Mouse (Mus musculus) gastrocnemius, postnatal 4 days (tissue): Measurements from ENCODE around the gene Zfp26. TPM values are rescaled to one million over a fixed set of nuclear protein-coding genes. Genes with fewer than 3 reads are reported as not detected.

Experiments used
- DNase-seq, 2 experiments: peaks; one replicate each; pipeline ENCODE4 v3.0.0; 2021 to 2022; ENCODE audit warnings: low spot score in 2 of 2, mixed read lengths in 2 of 2
- long read RNA-seq, 2 experiments: library from polyadenylated mRNA; stranded (forward); transcript quantifications; one replicate each; pipeline ENCODE4 v2.0.0; 2021
- total RNA-seq, 2 experiments: library from RNA; stranded (reverse); gene quantifications; 2 replicates each; pipeline ENCODE4 v1.2.3; 2021

Zfp26 gene
- total RNA-seq = 10 to 100 TPM; 19.5 to 23.2 TPM
- long read RNA-seq, experiment 1, partial matches to known transcripts = 1 of 8 reads
- long read RNA-seq, experiment 1, other reads (novel, unspliced or antisense) = 7 of 8 reads
- long read RNA-seq, experiment 2, partial matches to known transcripts = 2 of 8 reads
- long read RNA-seq, experiment 2, other reads (novel, unspliced or antisense) = 6 of 8 reads

DNA sequence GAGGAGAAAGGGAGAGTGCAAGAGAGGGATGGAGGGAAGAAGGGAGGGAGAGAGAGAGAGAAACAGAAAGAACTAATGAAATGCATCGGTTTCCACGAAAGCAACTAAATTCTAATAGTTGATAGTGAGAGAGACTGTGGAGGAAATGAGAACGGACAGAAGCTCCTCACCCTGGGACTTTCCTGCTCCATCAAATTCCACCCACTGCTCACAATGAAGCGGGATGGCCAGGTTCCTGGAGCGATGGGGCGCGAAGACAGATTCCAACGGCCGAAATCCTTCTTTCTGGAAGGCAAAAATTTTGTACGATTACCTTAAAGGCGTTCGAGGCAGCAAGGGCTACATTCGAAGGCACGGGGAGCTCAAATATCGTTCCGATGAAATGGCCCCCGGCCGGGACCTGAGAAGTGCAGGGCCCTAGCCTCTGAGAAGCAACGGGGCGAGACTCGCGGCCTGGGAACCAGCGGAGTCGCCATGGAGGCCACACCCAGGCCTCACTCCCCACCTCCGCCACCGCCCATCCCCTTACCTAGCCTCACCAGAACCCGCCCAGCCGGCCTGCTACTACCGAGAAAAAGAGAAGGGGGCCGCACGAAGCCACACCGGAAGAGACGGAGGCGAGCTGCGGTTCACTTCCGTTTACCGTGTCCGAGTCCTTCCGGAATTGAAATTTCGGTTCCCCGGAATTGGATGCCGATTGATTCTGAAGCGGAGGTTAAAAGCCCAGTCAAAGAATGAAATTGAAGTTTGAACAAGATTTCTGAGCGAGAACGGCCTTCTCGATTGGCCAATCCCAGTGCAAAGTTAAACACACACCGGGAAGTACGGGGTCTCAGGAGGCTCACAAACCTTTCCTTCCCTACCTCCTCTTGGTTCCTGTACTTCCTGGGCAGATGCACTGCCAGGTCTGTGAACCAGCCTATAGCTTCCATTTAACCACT is at the start of gene Zfp26:
Zfp26 (minus strand) TSS at position 786 of the 941 bp plus-strand sequence.
- peak; percentile 30 to 73 for DNase-seq

DNA sequence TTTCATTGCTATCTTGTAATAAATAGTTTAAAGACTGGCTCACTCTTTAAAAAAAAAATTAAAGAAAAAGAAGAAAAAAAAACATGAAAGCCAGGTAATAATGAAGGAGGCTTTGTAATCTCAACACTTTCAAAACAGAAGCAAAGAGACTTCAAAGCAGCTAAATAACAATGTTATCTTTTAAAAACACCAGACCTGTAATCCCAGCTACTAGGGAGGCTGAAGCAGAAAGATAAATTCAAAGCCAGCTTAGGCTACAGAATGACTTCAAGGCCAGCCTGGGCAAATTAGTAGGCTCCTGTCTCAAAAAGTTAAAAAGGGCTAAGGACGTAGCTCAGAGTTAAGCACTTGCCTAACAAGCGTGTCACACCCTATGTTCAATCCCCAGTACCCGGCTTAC is 49.7 kb upstream of the Zfp26 start:
- no peak for DNase-seq

DNA sequence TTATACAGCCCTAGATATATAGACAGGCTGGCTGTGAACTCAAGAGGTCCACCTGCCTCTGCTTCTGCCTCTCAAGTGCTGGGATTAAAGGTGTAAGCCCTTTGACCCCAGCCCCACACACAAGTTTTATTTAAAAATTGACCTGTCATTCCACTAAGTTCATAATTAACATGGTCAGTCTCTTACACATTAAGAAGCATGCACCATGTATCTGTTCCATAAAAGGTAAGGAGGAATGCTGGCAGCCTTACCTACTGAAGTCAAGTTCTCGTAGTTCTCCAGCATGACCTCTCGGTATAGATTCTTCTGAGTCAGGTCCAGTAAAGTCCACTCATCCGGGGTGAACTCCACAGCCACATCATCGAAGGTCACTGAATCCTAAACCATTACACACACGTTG is 44.8 kb upstream of the Zfp26 start:
- no peak for DNase-seq

DNA sequence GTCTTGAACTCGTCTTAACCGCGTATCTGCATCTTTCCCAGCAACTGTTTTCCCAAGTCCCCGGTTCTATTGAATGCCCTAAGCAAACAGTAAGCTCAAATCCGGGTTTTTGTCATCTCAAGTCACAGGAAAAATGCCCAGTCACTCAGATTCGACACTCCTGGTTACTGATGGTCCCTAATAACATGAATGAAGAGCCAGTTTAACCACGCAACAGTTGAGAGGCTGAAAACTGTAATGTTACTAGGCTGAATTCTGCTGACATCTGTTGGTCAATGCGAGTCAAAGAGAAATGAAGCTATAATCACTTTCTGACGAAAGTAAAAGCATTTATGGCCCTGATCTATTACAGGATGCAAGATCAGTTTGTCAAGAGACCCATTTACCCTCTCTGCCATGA is 33.3 kb upstream of the Zfp26 start:
- no peak for DNase-seq

DNA sequence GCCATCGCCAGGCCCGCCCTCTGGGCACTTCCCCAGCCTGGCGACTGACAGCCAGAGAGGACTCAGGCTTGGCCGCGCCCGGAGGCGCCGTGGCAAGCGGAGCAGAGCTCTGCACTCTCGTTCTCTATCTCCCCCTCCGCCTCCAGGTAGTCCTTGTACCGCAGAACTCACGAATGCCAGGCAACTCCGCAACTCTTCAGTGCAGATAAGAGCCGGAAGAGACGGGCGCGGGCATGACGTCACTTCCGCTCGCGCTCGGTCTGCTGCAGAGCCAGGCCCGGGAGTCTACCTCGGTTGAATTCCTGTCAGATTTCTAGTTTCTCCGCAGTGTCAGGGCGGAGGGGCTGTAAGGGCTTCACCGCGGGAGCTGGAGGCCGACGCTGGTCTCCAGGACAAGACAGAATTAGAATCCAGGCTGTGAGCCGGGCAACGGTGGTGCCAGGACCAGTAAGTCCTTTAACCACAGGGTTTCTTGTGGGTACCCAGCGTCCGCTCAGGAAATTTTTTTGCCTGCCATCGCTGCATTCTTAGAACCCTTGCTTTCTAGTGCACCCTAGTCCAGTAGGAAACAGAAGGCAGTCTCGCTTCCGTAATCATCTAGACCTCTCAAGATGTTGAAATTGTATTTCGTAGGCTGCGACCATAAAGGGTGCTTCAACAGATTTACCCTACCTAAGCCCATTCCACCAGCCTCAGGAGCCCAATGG is 32.7 kb upstream of the Zfp26 start, which contains the start of gene Zfp426:
Zfp426 (minus strand) TSS at position 220 of the 707 bp plus-strand sequence.
- DNase-seq = peak; percentile 62 to 84

DNA sequence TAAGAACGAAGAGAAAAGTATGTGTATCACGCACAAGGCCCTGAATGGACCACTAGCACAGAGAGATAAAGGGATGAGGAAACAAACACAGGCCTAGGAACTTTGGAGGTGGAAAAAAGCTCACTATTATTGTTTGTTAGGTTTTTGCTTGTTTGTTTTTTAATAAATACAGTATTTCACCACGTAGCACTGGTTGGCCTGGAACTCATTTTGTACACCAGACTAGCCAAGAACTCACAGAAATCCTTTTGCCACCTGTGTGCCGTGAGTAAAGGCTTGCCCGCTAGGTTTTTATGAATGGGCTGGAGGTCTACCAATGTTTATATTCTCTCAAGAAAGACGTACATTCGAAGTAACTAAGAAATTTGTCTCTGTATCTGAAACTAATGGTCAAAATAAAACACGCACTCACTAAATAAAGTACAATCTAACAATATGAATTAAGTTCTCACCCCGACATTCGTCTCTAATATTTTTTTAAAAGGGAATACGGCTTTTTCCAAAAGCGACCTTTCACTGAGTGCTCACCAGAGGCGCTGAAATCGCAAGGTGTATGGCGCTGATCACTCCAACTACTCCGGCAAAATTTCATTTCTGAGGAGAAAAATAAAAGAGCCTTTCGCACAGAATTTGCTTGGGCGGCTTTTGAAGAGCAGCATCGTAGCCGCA is 32.0 kb upstream of the Zfp26 start:
- DNase-seq = no peak

DNA sequence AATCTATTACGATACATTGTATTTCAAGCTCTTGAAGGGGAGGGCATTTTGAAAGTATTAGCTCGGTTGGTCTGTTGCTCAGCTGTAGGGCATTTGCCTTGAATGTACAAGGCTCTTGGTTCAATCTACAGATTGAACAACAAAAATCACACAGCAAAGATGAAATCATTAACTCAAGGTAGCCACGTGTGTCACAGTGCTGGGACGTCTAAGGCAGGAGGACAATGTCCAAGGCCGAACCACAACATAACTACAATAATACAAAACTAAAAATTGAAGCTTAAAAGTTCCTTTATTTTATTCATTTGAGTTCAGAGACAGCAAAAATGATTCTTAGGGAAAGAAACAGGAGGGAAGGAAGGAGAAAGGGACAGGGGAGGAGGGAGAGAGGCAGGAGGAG is 29.6 kb upstream of the Zfp26 start:
- DNase-seq = no peak

DNA sequence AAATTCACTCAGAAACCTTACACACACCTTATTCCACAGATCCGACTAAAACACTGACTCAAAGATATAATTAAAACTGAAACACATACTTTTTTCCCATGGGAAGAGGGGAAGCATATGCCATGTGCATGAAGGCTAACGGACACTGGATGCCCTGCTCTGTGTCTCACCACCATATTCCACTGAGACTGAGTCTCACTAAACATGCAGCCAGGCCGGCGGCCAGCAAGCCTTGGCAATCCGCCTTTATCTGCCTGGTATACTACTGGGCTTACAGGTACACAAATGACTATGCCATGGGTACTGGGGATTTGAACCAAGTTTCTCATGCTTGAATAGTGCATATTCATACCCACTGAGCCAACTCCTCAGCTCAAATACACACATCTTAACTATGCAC is 19.4 kb upstream of the Zfp26 start:
- no peak for DNase-seq

DNA sequence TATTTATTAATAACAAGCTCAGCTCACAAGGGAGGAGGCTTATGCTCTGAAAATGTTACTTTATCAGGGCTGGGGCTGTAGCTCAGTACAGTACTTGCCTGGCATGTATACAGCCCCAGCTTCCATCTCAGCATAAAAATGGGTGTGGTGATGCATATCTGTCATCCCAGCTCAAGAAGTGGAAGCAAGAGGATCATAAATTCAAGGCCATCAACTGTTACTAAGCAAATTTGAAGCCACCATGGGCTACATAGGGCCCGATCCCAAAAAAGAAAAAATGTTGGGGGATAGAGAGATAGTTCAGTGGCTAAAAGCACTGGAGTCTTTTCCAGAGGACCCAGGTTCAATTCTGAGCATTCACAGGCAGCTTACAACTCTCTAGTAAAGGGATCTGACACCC is 16.7 kb upstream of the Zfp26 start:
- no peak for DNase-seq

DNA sequence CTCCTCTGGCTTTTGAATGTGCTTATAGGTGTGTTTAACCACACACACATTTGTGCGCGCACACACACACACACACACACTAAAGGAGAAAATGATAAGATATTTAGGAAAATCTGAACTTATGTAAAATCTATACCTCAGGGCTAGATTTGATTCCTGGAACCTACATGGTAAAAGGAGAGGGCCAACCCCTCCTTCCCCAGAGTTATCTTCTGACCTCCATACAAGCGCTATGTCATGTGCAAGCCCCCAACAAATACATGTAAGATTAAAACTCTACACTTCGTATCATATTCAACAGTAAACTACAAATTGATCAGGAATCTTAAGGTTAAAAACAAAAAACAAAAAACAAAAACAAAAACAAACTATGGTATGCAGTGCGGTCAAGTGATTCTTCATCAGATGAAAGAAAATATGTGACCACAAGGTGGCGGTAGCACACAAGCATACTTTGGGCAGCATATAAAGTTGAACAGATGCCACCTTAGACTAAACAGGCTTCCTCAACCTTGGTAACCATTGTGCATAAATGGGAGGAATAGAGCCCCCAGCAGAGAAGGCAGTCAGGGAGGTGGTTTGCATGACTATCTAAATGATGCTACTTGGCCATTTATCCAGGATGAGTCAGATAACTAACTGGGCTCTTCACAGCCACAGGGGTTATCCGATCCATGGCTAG is 6.9 kb upstream of the Zfp26 start:
- DNase-seq = peak in 1 of 2 experiments; percentile 60

DNA sequence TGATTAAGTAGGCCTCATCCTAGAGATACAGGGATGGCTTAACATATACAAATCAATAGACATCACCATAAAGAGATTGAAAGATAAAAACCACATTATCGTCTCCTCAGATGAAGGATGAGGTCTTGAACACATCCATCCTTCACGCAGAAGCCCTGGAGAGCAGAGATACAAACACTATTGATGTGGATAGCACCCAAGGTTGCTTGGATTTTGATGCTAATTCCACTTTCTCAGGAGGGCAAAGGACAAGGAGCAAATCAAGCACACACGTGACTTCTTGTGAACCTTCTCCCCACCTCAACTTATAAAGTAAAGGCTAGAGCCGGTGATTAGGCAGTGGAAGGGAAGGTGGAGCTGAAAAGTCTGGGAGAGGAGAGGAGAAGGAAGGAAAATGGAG is 6.3 kb downstream of the Zfp26 start:
- no peak for DNase-seq

DNA sequence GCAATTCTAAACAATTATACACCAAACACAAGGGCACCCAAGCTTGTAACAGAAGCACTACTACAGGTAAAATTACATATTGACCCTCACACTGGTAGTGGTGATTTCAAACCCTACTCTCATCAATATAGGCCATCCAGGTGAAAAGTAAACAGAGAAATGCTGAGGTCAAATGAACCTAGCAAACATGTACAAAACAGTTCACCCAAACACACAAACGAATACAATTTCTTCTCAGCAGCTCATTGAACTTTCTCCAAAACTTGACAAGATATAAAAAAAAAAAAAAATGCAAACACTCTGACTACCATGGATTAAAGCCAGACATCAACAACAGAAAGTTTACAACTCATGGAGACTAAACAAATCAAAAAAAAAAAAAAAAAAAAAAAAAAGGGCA is 8.5 kb downstream of the Zfp26 start:
- no peak for DNase-seq

DNA sequence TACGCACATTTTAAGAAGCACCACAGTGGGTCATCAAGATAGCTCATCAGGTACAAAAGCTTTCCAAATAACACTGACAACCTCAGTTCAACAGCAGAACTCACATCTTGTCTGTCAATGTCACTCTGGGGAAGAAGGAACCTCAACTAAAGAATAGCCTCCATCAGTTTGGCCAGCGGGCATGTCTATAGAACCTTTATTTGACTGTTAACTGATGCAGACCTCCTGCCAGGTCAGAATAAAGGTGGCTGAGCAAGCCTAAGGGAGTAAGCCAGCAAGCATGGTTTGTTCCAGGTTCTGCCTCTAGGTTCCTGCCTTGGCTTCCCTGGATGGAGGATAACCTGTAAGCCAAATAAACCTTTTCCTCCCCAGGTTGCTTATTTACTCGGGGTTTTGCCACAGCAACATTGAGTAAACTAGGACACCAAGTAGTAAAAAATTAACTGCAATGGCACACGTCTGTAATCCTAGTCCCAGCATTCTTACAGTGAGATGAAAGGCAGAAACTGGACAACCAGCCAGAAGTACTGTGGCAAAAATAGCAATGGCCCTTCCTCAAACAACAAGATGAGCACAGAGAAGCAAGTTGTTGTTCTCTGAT is 16.7 kb downstream of the Zfp26 start:
- no peak for DNase-seq

DNA sequence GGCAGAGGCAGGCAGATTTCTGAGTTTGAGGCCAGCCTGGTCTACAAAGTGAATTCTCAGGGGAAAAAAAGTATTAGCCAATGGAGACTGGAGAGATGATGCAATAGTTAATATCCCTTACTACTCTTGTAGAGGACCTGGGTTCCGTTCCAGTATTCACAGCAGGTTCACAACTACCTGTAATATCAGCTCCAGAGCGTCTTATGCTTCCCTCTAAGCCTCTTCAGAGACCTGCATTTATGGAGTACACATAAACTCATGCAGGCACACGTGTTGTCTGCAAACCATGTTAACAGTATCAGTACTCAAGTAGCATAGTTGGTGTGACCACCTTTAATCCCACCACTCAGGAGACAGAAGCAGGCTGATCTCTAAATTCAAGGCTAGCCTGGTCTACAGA is 30.0 kb downstream of the Zfp26 start:
- DNase-seq = no peak

DNA sequence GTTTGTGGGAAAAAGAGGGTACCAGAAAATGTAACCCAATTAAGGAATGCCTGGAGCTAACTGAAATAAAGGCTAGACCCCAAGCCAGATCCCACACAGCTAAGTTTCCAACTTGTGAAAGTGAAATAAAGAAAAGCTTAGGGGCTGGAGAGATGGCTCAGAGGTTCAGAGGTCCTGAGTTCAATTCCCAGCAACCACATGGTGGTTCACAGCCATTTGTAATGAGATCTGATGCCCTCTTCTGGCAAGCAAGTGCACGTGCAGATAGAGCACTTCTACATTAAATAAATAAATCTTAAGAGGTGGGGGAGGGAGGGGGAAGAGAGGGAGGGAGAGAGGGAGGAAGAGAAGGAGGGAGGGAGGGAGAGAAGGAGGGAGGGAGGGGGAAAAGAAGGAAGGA is 48.5 kb downstream of the Zfp26 start:
- DNase-seq = no peak

DNA sequence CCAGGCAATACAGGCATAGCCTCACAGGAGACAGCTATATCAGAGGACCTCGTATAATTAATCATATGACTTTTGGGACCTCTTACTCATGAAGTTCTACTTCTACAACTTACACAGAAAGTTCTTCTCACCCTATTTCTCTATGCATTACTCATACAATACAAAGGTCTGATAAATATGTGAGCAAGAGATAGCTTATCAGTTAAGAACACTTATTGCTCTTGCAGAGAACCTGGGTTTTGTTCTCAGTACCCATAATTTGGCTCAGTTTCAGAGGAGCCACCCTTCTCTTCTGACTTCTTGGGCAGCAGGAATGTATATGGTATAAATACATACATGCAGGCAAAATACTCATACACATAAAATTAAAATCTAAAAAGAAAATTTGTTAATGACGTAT is 50.6 kb downstream of the Zfp26 start:
- no peak for DNase-seq

DNA sequence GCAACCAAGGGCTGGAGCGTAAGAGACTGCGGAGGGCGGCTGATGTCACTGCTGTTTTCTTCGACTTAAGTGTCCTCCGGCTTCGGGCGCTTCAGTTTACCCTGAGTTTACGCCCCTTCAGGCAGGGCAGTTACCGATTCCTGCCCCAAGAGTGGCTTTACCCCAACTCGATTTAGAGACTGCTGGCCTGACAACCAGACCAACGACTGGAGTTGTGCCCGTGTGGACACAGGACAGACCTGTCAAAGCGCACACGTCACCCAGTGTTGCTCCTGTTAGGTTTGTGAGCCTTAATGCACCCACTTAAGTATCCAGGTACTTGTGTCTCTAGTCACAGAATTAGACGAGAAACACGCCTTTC is 74.6 kb downstream of the Zfp26 start:
- DNase-seq = no peak

DNA sequence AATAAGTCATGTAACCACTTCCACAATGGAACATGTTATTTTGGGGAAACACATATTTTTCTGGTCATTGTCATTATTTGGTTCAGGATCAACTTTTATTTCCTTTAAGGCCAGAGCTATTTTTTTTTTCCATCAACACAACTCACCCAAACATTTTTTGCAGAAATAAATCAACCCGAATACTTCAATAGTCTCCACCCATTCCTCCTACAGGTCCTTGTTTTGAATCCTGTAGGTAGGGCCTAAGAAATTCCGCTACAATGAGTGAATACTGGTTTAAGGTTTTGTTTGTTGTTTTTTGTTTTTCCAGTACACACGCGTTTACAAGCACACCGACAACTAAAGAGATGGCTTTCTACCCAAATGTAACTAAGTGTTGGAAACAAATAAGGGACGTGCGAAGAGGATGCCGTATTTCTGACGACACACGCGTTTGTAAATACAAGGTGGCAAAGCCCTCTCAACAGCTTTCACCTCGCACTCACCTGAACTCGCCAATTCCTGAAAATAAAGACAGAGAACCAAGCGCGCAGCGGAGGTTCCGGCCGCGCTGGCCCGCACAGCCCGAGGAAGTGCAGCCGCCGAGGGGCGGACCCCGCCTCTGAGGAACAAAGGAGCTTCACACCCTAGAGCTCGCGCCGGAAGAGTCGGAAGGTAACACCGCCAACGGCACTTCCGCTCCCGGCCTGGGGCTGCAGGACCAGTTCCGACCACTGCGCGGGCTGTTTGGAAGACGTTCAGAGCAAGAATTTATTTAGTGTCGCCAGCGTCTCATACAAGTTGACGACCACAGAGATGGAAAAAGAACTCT is 75.2 kb downstream of the Zfp26 start, which contains the start of gene Zfp560:
Zfp560 (minus strand) TSS at position 646 of the 811 bp plus-strand sequence.
- peak; percentile 80 to 90 for DNase-seq

DNA sequence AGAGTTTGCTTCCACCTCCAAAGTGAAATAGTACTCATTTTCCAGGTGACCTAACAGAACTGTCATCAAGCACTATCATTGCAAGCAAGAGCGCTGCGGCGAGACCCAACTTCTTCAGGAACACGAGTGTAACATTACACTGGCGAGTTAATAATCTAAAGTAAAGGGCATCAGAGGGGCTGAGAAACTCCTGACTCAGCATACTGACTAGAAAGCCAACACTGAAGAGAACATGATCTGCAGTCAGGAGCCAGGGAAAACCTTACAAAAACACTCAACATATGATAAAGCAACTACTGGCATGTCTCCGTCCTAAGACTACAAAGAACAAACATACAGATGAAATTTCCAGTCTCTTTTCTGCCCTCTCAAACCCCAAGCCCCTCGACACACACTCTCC is 76.3 kb downstream of the Zfp26 start:
- no peak for DNase-seq
